19 mouse cellular contexts compared by ENCODE assay signal in genomic region chr2:154748383-154748782, GRCm38 (mm10). TPM values are rescaled to one million over a fixed set of nuclear protein-coding genes. Genes with fewer than 3 reads are reported as not detected.
A peak's percentile ranks its signal among the peaks of the same experiment; 100 is the strongest.
DNase-seq lines count a peak whose midpoint lies in the region; ATAC-seq and TF ChIP-seq lines count a peak whose summit lies in the region.
"Had no signal": no experiment of that assay in that cellular context is flagged by ENCODE, and none has a peak within 500 bp of the region (broad histone marks: within the 10 kb centered on the region; RNA-seq: fewer than 3 reads in every experiment).

No protein-coding gene starts in this region.

- intact Hi-C loops in left cerebral cortex, adult 2 months (cut with DNase I): no loop called here

- no peak for ATAC-seq in forebrain, embryonic 13.5 days
- no peak for ATAC-seq in forebrain, embryonic 11.5 days (replicated peaks; ENCODE audit: low FRiP score)
- no peak for ATAC-seq in forebrain, embryonic 15.5 days (replicated peaks)

- WGBS in forebrain, embryonic 13.5 days: 71% methylated on average over 2 of the region's 2 CpGs
- WGBS in forebrain, embryonic 11.5 days: 92% methylated on average over 2 of the region's 2 CpGs
- WGBS in forebrain, embryonic 15.5 days: 84% methylated on average over 2 of the region's 2 CpGs

- H3K4me1 ChIP-seq in forebrain, embryonic 13.5 days: peaks cover 26% of the 10 kb centered on the region
- H3K4me1 ChIP-seq in forebrain, embryonic 11.5 days (replicated peaks; ENCODE audit: control insufficient read depth, insufficient read depth, low read length): peaks cover 2% of the 10 kb centered on the region; the same call in 1 of the 2 replicates
- H3K4me1 ChIP-seq in E14TG2a.4 (replicated peaks; ENCODE audit: low read depth, low read length): peaks cover 20% of the 10 kb centered on the region
- peaks cover 17% of the 10 kb centered on the region for H3K4me1 ChIP-seq in forebrain, embryonic 15.5 days

- no peak overlapping the region for H3K4me2 ChIP-seq in forebrain, embryonic 13.5 days
- H3K4me2 ChIP-seq in forebrain, embryonic 11.5 days (ENCODE audit: low read depth, low read length, severe bottlenecking): no peak overlapping the region
- H3K4me2 ChIP-seq in forebrain, embryonic 15.5 days (replicated peaks): no peak overlapping the region
- H3K4me2 ChIP-seq: heart, embryonic 11.5 days had no signal

- no peak overlapping the region for H3K9ac ChIP-seq in forebrain, embryonic 13.5 days
- H3K9ac ChIP-seq in forebrain, embryonic 11.5 days (ENCODE audit: low read length): no peak overlapping the region
- H3K9ac ChIP-seq in forebrain, embryonic 15.5 days (replicated peaks): no peak overlapping the region

- H3K9me3 ChIP-seq in forebrain, embryonic 13.5 days (replicated peaks): no peaks in the 10 kb centered on the region
- no peaks in the 10 kb centered on the region for H3K9me3 ChIP-seq in forebrain, embryonic 11.5 days (ENCODE audit: control insufficient read depth, low read length)
- H3K9me3 ChIP-seq in E14TG2a.4 (ENCODE audit: low read length): no peaks in the 10 kb centered on the region
- H3K9me3 ChIP-seq in forebrain, embryonic 15.5 days: no peaks in the 10 kb centered on the region

- peak overlapping the region; percentile 81; the same call in 1 of the 2 replicates for H3K27ac ChIP-seq in forebrain, embryonic 13.5 days
- H3K27ac ChIP-seq in forebrain, embryonic 11.5 days (ENCODE audit: low read depth, low read length): no peak overlapping the region
- H3K27ac ChIP-seq in left cerebral cortex, adult 2 months: no peak overlapping the region
- 0 out of 2 replicates have a peak overlapping the region, but pooled peaks have one; percentile 82 for H3K27ac ChIP-seq in forebrain, embryonic 15.5 days (replicated peaks)
- H3K27ac ChIP-seq: macrophage had no signal

- no peak overlapping the region for H3K4me3 ChIP-seq in forebrain, embryonic 13.5 days
- no peak overlapping the region for H3K4me3 ChIP-seq in forebrain, embryonic 11.5 days (ENCODE audit: low read depth, low read length)
- H3K4me3 ChIP-seq in left cerebral cortex, adult 2 months: no peak overlapping the region
- no peak overlapping the region for H3K4me3 ChIP-seq in E14TG2a.4 (replicated peaks; ENCODE audit: low read length)
- H3K4me3 ChIP-seq in forebrain, embryonic 15.5 days: no peak overlapping the region

- DNase-seq in forebrain, embryonic 11.5 days (ENCODE audit: low spot score): no peak
- DNase-seq in left cerebral cortex, adult 2 months (ENCODE audit: extremely low spot score in 1 of 2, low spot score in 2 of 2): no peak
- DNase-seq in left cerebral cortex, adult 18-20 months (ENCODE audit: low spot score in 2 of 2): no peak
- DNase-seq in cerebellum, postnatal 10 days: no peak
- DNase-seq in cerebellum, adult 11-12 months: no peak
- DNase-seq: heart, postnatal 4 days; kidney, postnatal 14 days; layer of hippocampus, postnatal 36 days; right cerebral cortex, postnatal 25 days; thymus, postnatal 4 days had no signal

- H3K36me3 ChIP-seq in forebrain, embryonic 13.5 days (ENCODE audit: poor library complexity, severe bottlenecking): no peaks in the 10 kb centered on the region
- no peaks in the 10 kb centered on the region for H3K36me3 ChIP-seq in forebrain, embryonic 11.5 days (ENCODE audit: control insufficient read depth, insufficient read depth, low read length)
- no peaks in the 10 kb centered on the region for H3K36me3 ChIP-seq in E14TG2a.4 (ENCODE audit: insufficient read depth, low read length)
- H3K36me3 ChIP-seq in forebrain, embryonic 15.5 days: no peaks in the 10 kb centered on the region

- peak; percentile 27 for TF ChIP-seq CTCF in left cerebral cortex, adult 2 months (IDR thresholded peaks at IDR 0.05)
- TF ChIP-seq CTCF in E14TG2a.4 (conservative IDR thresholded peaks at IDR 0.05; ENCODE audit: low read length): peak; percentile 60

- H3K27me3 ChIP-seq in forebrain, embryonic 13.5 days: 0 out of 2 replicates have a peak, but pooled peaks cover 3% of the 10 kb centered on the region
- no peaks in the 10 kb centered on the region; the same call in 1 of the 2 replicates for H3K27me3 ChIP-seq in forebrain, embryonic 11.5 days (ENCODE audit: control insufficient read depth, insufficient read depth, low read length)
- 0 out of 2 replicates have a peak, but pooled peaks cover 3% of the 10 kb centered on the region for H3K27me3 ChIP-seq in E14TG2a.4 (ENCODE audit: insufficient read depth, low read length)
- 0 out of 2 replicates have a peak, but pooled peaks cover 4% of the 10 kb centered on the region for H3K27me3 ChIP-seq in forebrain, embryonic 15.5 days

RNA-seq across cellular contexts. Expression of gene Gm14214, which starts 21.4 kb away (rescaled TPM):
- not detected in 2 replicates for polyA plus RNA-seq in forebrain, embryonic 13.5 days (2015; fragmentation: Nextera tagmentation; extraction: Ambion mirVana)
- not detected in 2 replicates for polyA plus RNA-seq in forebrain, embryonic 11.5 days (2014; fragmentation: Nextera tagmentation; extraction: Ambion mirVana)
- not detected for total RNA-seq in left cerebral cortex, adult 2 months (2021)
- not detected for total RNA-seq in left cerebral cortex, adult 18-20 months (2021)
- polyA plus RNA-seq in forebrain, embryonic 15.5 days (2015; fragmentation: Nextera tagmentation; extraction: Ambion mirVana): not detected in 2 replicates
- total RNA-seq: adrenal gland, adult 18-20 months; gastrocnemius, adult 8-10 months; heart, postnatal 4 days; layer of hippocampus, postnatal 36 days; liver, adult 2 months had no signal
- polyA plus RNA-seq: heart, embryonic 11.5 days; liver, adult 2 months; macrophage; midbrain, embryonic 14.5 days had no signal

RNA-seq across cellular contexts. Expression of gene Raly, which starts 42.5 kb away (rescaled TPM):
- polyA plus RNA-seq in forebrain, embryonic 13.5 days (2015; fragmentation: Nextera tagmentation; extraction: Ambion mirVana): 33.1 and 41.4 TPM in 2 replicates
- 92.4 and 102 TPM in 2 replicates for polyA plus RNA-seq in forebrain, embryonic 11.5 days (2014; fragmentation: Nextera tagmentation; extraction: Ambion mirVana)
- 100 to 1,000 TPM in 1 of 2 experiments, 10 to 100 TPM in 1; 93.2 to 101 TPM for total RNA-seq in left cerebral cortex, adult 2 months (2021)
- 100 to 1,000 TPM; 104 to 109 TPM for total RNA-seq in left cerebral cortex, adult 18-20 months (2021)
- 37.1 and 38.2 TPM in 2 replicates for polyA plus RNA-seq in forebrain, embryonic 15.5 days (2015; fragmentation: Nextera tagmentation; extraction: Ambion mirVana)

RNA-seq across cellular contexts. Expression of gene a, which starts 42.8 kb away (rescaled TPM):
- 0.39 and 0.49 TPM in 2 replicates for polyA plus RNA-seq in forebrain, embryonic 13.5 days (2015; fragmentation: Nextera tagmentation; extraction: Ambion mirVana)
- polyA plus RNA-seq in forebrain, embryonic 11.5 days (2014; fragmentation: Nextera tagmentation; extraction: Ambion mirVana): 0.69 and 1.0 TPM in 2 replicates
- total RNA-seq in left cerebral cortex, adult 2 months (2021): not detected
- not detected for total RNA-seq in left cerebral cortex, adult 18-20 months (2021)
- polyA plus RNA-seq in forebrain, embryonic 15.5 days (2015; fragmentation: Nextera tagmentation; extraction: Ambion mirVana): 0.50 and 0.55 TPM in 2 replicates
- total RNA-seq: adrenal gland, adult 18-20 months; gastrocnemius, adult 8-10 months; heart, postnatal 4 days; layer of hippocampus, postnatal 36 days; liver, adult 2 months had no signal
- polyA plus RNA-seq: liver, adult 2 months; macrophage had no signal

Comparison
In these comparisons a context has a peak if more than half of its experiments do, and no peak if none do; other contexts are left out.
1. H3K27ac ChIP-seq: peak in forebrain, embryonic 13.5 days (single experiment) and forebrain, embryonic 15.5 days (single experiment); none in forebrain, embryonic 11.5 days (single experiment) and left cerebral cortex, adult 2 months (single experiment).